In genomic region chr13:111812647-111813046, GRCm38 (mm10) we compare ENCODE assay signal across 16 mouse cellular contexts.
"Had no signal": no experiment of that assay in that cellular context is flagged by ENCODE, and none has a peak within 500 bp of the region (broad histone marks: within the 10 kb centered on the region; RNA-seq: fewer than 3 reads in every experiment).

No protein-coding gene starts in this region.

- H3K9ac ChIP-seq: liver, postnatal 0 days; lung, embryonic 15.5 days; midbrain, embryonic 12.5 days; midbrain, embryonic 15.5 days; neural tube, embryonic 12.5 days; stomach, embryonic 15.5 days had no signal

- H3K27me3 ChIP-seq: lung, embryonic 15.5 days; midbrain, embryonic 15.5 days; neural tube, embryonic 12.5 days; stomach, embryonic 15.5 days had no signal

- H3K9me3 ChIP-seq: midbrain, embryonic 12.5 days; midbrain, embryonic 15.5 days; neural tube, embryonic 12.5 days; stomach, embryonic 15.5 days had no signal

- DNase-seq: liver, postnatal 0 days; lung, adult 2 months; lung, postnatal 14 days; lung, postnatal 36 days; right cerebral cortex, postnatal 14 days; thymus, adult 18-20 months; thymus, postnatal 14 days; thymus, postnatal 36 days had no signal

- H3K36me3 ChIP-seq: lung, embryonic 15.5 days; midbrain, embryonic 12.5 days; midbrain, embryonic 15.5 days; neural tube, embryonic 12.5 days; stomach, embryonic 15.5 days had no signal

- H3K4me2 ChIP-seq: lung, embryonic 15.5 days; midbrain, embryonic 12.5 days; midbrain, embryonic 15.5 days; neural tube, embryonic 12.5 days; stomach, embryonic 15.5 days had no signal

- ATAC-seq: liver, postnatal 0 days; lung, postnatal 0 days; midbrain, embryonic 15.5 days had no signal

- H3K4me3 ChIP-seq: lung, embryonic 15.5 days; megakaryocyte, embryonic 14.5 days; midbrain, embryonic 12.5 days; midbrain, embryonic 15.5 days; neural tube, embryonic 12.5 days; stomach, embryonic 15.5 days had no signal

- H3K4me1 ChIP-seq: midbrain, embryonic 15.5 days had no signal

- H3K27ac ChIP-seq: lung, embryonic 15.5 days; macrophage; midbrain, embryonic 12.5 days; midbrain, embryonic 15.5 days; neural tube, embryonic 12.5 days; stomach, embryonic 15.5 days had no signal
